Mouse (Mus musculus) spleen, postnatal 36 days (tissue): Measurements from ENCODE around the gene Igsf3.

Experiments
- DNase-seq, 2 experiments: peaks; one replicate each; pipeline ENCODE4 v3.0.0; 2022; ENCODE audit warnings: low spot score in 2 of 2, mixed read lengths in 1 of 2

The Igsf3 gene

DNA sequence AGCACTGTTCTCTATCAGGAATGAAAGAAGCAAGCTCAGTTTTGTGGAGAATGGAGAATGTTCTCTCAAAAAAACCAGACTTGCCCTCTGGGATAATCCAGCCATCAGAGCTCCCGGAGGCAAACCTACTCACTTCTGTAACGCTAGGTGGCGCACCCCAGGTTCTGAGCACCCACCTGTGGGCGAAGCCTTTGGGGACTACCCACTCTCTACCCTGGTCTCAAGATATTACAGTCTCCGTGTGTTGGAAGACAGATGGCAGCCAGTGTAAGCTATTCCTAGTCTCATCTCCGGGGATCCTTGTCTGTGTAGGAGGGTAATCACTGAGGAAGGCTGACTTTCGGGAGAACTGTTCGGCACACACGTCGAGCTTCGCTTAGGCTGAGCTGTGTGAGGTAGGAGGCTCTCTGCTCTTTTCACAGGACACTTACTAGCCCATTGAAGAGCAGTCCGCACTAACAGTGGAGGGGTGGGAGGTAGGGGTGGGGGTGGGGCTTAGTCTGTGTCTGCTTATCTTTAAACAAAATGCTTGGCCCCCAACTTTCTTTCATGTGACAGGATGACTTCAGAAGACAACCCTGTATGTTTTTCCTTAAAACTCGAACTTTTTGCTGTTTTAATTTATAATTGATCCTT is 4.4 kb upstream of the Igsf3 start:
- DNase-seq, result peak; percentile 27 to 38

DNA sequence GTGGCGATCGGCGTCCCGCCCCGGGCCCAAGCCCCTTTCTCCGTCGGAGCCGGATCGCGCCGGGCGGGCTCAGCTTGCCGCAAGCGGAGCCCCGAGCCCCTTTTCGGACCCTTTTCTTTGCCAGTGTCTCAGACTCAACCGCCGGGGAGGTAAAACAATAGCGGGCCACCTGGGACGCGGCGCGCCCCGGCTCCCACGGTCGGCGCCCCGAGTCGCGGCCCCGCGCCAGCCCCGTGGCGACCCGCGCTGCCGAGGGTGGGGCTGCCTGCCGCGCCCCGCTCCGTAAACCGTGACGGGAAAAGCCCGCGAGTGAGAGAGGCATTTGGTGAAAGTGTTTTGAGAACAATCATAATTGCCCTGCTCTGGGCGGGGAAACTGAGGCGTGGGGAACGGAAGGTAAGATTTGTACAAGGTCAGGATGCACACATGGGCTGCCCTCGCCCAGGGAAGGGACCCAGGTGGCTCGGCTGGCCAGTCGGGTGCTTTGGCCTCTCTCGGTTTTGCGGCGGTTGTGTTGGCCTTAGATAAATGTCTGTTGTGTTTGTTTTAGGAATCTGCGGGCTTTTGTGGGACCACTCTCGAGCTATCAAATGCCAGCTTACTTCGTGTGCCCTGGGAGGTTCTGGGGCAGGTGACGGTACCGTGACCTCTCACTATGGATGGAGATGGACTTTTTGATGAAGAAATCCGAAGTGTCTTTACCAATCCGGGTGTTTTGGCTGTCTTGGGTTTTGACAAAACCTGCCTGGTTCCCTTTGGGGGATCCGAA is 557 bp downstream of the Igsf3 start:
- no peak for DNase-seq

DNA sequence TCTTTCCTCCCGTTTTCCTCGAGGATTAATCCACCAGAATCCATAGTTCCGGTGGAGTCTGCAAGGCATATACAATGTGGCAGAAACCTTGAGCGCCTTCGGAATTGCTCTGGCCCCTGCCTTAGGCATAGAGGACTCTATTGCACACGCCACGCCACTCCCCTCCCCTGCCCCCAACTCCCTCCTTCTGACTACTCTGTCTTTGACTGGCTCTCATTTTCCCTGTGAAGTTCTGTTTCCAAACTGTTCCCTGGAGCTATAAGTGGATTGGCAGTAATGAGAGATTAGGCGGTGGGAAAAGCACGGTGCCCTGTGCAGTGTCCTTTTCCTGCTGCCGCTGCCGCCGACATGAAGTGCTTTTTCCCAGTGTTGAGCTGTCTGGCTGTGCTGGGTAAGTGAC is 1.2 kb downstream of the Igsf3 start:
- DNase-seq, result no peak

DNA sequence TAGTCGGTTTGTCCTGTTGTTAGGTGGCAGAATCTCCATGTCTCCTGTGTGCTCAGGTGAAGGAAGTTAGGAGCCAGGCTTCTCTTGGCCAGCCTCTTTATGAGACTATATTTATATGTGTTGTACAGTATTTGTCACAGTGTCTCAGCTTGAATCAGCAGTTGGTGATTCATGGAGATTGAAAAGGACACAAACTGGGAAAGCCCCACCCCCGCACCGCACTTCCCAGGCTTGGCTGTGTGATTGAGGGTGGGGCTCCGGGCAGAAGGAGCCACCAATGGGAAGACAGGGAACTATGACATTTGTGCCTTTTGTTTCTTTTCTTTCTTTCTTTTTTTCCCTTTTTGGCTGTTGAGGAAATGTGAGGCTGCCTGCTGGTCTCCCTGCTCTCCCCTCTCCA is 2.9 kb downstream of the Igsf3 start:
- DNase-seq, result no peak

DNA sequence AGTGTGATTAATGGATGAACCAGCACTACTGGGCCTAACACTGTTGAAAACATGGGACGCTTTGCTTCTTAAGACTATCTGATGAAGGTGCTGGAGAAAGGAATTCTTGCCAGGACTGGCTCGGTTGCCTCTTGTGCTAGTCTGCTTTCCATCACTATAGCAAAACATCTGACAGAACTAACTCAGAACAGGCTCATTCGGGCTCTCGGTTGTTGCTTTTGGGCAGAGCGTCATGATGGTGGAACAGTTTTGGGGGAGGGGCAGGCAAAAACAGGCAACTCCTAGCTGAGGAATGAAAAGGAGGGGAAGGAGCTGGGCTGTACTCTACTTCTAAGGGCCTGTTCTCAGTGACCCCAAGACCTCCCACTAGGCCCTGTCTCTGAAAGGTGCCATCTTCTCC is 4.8 kb downstream of the Igsf3 start:
- DNase-seq, result no peak

DNA sequence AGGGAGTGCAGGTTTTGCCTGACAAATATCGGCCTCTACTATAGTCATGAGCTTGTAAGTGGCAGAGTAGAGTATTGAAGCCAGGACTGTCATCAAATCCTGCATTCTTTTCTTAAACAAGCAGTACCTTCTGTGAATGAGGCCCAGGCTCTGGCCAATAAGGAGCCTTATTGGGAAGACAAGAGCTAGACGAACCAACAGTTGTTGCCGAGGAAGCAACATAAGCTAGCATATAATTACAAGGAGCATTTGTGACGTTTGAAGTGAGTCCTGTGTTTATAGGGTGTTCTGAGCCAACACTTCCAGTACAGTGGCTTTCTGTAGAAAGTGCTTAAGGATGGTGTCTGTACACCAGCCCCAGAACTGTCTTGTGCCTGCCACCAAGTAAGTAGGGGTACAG is 5.9 kb downstream of the Igsf3 start:
- DNase-seq, result no peak

DNA sequence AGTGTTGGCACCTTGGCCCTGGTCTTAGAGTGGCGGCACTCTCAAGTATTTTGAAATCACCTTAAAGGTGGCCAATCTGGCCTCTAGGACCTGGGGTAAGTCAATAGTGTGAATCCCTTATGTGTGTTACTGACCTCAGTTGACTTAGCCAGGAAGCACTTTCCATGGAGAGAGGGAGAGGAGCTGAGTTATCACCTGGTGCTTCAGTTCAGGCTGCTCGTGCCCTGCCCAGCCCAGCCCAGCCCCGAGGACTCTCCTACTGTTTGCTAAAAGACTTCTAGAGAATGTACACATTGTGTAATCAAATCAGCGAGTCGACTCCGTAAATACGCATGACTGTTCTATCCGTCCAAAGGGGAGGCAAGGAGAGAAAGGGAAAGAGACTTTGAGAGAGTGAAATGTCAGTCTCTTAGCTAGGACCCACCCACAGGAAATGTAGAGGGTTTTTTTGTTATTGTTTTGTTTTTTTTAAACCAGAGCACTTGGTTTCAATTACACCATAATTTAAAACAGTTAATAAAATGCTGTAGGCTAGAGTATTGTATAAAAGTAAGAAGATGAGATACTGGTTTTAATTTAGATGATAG is 9.6 kb downstream of the Igsf3 start:
- DNase-seq, result no peak

DNA sequence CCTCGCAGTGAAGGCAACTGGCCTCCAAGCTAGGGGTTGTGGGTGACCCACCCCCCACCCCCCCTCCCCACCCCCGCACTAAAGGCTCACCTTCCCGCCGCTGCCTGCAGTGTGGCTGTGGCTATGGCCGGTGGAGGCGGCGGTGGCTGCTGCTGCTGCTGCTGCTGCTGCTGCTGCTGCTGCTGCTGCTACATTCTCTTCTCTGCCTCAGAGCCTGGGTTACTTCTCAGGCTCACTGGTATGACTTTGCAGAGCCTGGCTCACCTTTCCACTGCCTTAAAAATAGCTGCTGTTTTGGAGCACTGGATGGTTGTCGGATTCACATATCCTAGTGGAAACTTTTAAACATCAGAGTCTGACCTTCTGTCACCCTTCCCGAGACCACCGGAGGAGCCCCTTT is 11.0 kb downstream of the Igsf3 start:
- DNase-seq, result no peak

DNA sequence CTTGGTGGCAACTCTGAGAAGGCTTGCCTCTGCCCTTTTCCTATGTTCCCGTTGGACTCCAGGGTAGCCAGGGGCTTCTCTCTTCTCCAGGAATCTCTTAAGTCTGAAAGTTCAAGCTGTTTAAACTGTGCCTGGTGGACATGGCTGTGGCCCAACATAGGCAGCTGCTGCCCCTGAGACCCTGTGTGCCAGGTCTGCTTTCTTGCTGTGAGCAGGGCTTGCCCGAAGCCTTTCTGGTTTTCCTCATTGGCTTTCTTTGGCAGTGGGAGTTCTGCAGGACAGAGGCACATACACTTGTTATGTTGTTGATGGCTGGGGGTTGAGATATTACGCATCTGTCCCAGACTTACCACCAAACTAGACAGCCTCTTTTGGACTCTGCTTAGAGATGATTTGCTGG is 12.7 kb downstream of the Igsf3 start:
- DNase-seq, result no peak

DNA sequence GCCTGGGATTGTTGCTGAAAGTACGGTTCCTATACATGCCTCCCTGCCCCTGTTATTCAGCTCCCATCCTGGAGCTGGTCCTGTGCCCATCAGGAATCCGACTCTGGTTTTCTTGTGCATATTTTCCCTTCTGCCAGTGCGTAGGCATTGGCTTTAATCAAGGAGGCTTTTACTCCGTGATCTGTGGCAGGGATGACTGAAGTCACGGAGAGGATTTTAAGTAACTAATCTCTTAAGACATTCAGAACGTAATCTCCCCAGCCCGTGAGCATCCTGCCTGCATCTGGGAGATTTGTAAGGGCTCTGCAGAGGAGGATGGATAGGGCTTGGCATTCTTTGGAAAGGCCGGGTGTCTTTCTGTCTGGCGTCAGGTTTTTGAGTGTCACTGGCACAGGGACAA is 13.6 kb downstream of the Igsf3 start:
- DNase-seq, result no peak

DNA sequence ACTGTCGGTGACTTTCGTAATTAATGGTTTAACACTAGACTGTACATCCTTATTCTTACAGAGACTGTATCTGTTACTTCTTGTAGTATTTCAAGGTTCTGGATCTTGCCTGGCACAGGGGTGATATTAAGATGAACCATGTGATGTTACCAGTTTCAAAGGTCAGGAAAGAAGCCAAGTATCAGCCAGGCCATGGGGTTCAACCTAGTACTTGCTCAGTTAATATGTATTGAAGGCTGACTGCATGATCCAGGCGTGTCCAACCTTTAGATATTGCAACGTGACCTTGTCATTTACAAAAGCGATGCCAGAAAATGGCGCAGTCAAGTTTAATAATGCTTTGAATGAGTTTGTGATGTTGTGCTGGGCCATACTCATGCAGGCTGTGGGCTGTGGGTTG is 15.1 kb downstream of the Igsf3 start:
- DNase-seq, result no peak

DNA sequence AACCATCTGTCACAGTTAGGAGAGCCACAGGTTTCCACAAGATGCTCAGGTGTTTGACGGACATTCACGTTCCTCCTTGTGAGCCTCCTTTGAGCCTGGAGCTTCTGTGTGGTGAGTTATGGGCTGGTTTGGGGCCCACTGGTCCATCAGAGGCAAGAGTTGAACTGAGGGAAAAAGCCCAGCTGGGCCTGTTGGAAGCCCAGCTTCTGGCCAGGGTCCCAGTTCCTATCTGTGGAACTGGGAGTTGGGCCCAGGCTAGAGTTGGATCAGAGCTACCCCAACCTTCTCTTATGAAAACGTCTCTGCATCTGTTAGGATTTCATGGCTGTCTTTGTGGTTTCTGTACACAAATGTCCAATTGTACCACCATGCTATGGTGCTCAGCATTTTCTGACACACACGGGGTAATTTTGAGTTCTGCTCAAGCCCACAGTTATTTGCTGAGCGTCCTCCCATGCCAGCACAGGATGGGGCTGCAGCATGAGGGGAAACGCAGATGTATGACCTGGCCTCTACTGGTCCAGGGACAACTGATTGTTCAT is 16.3 kb downstream of the Igsf3 start:
- DNase-seq, result no peak

DNA sequence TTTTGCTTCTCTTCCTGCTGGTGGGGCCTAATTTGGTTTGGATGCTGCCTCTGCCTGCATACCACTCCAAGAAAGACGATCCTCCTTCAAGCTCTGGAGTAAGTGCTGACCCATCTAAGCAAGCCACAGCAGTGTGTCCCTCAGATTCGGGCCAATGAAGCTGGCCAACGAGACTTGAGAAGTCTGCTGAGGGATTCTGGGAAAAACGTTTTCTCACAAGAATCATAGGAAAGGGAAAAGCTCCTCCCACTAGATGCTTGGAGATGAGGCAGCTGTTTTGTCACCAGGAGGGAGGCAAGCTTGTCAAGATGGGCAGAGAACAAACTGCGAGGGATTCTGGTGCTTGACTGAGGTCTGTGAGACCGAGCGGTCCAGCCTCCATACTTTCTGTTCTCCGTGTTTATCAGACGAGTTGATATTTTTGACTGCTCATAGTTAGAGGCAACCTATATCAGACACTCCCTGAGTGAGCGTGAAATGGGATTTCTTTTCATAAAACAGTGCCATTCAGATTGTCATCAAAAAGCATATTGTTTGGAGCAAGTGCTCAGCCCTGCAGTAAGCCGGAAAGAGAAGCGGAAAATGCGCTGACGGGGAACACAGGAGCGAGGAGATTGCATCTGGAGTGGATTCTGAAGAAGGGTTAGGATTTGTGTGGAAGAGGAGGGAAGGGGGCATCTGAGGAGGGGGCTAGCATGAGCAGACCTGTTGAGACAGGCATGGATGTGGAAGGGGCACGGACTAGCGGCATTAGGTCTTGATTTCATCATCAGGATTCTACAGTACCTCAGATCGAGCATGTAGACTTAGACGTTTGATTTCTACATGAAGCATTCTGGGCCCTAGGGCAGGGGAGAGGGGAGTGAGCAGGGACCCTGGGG is 17.0 kb downstream of the Igsf3 start:
- no peak for DNase-seq

DNA sequence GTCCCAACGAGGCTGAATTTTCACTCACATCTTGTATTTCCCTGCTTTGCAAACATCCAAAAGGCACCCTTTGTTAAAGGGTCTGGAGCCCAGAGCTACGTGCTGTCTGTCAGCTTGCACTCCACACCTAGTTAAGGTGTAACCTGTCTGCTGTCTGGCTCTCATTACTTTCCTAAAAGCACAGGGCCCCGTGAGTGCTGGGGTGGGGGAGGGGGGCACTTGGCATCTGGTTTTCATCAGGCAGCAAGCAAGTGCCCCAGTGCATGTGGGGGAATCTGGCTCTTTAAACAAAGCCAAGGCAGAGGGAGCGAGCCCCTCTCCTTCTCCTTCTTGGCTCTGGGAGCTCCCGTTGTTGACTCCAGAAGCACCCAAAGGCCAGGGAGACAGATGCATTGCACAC is 18.5 kb downstream of the Igsf3 start:
- DNase-seq, result no peak

DNA sequence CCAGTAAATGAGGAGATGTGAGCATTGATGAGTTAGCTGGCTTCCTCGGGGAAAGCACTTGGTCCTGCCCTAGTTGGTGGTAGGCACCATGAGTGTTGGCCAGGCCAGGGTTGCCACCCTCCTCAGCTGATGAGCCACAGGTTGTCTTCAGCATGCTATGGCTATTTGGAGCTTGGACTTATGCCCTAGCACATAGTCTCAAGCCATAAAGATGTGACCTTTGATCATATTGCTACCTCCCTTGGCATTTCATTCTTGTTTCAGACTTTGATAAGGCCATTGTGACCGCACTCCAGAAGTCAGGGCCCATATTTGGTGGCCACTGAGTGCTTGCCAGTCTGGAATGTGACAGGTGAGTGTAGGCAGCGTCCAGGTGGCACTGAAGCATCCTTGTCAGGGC is 19.2 kb downstream of the Igsf3 start:
- DNase-seq, result no peak

DNA sequence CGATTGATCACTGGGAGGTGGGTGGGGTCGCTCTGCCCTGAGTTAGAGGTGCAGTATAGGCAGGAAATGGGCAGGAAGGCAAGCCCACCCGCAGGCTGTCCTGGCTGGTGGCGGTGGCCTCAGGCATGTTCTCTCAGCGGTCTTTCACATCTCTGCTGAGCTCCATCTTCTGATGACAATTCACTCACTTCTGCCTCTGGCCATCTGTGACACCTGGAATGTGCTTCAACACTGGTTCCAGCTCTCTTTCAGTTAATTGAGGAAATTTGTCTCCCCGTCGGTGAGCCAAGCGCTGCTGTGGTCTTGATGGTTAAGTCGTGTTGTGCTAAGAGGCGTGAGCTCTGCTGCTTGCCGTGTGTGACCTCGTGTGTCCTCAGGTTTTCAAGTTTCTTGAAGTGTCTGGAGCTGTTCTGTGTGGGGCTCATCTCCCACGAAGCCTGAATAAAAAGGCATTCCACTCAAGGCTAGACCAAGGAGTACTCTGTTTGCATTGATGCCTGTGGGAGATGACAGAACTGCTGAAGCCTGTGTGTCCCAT is 19.9 kb downstream of the Igsf3 start:
- no peak for DNase-seq

DNA sequence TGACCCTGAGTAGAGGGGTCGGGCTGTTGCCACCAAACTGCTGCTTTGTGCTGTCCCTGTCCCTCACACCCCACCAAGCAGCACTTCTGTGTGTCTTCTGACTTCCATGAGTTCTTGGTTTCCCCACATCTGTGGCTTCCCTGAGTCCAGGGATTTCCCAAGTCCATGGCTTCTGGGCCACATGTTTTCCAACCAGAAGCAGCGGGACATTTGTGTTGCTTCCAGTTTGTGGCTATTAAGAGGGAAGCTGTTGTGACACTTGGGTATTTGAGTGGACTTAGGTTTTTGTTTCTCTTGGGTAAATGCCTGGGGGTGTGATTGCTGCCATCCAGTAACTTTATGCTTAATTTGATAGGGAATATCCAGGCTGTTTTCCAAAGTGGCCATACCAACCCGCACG is 20.5 kb downstream of the Igsf3 start:
- no peak for DNase-seq

DNA sequence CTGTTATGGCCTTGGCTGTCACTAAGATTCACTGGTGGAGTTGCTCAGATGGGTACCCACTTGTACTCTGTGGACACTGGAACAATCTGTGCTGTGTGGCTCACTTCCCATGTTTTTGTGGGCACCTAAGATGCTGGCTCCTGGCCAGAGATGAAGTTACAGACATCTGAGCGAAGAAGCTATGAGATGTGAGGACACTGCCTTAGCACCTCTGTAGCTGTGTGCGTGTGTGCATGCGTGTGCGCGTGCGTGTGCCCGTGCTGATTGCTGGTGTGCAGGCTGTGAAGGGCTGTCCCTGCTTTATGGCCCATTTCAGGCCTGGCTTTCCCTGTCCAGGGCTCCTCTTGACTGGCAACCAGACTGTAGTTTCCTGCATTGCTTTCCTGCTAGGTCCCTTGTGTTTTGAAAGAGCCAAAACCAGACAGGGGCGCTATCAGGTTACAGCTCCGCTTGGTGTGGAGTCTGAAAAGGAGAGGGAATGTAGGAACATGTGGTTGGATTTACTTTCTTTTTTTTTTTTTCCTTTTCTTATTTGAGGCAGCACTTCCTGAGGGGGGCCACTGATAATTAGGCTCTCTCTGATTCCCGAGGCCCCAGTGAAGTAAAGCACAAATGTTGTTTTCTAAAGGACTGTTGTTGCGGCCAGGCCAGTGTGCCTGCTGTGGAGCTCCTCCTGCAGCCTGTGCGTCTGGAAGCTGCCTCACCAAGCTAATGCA is 21.3 kb downstream of the Igsf3 start:
- no peak for DNase-seq

DNA sequence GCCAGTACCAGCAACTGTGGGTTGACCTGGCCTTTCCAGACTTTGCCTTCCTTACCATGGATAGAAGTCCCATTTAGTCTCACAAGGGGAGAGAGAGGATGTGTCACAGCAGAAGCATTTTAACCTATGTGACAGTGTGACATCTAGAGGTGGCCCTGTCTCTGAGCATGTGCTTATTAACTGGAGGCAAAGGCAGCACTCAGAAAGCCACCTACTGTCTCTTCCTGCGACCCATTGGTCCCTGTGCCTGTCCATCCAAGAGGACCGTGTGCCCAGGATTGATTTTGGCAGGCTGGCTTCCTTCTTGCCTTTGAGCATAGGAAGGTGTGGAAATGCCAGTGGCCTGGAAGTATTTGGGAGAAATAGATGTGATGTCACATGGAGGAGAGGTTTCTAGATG is 22.0 kb downstream of the Igsf3 start:
- no peak for DNase-seq

DNA sequence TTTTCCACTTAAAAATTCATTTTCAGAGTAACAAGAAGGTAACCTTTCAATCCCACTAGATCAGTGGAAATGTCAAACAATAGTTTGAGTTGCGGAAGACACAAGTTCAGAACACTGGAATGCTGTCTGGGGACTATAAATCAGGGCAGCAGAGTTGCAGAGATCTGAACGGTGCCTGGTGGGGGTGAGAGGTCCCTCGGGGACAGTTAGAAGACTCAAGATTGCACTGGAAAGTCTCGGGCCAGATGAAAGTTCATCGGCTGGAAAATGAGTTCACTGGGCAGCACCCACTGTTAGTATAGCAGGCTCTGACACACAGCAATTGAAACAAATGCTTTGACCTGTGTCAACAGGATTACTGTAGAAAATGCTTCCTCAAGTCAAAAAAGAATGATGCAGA is 24.6 kb downstream of the Igsf3 start:
- DNase-seq, result no peak
